Mouse (Mus musculus): Measurements from ENCODE around the gene Cox4i2. TPM values are rescaled to one million over a fixed set of nuclear protein-coding genes. Genes with fewer than 3 reads are reported as not detected.

The Cox4i2 gene
- polyA plus RNA-seq, 1 experiment from 2014 or later: 51.4 TPM

DNA sequence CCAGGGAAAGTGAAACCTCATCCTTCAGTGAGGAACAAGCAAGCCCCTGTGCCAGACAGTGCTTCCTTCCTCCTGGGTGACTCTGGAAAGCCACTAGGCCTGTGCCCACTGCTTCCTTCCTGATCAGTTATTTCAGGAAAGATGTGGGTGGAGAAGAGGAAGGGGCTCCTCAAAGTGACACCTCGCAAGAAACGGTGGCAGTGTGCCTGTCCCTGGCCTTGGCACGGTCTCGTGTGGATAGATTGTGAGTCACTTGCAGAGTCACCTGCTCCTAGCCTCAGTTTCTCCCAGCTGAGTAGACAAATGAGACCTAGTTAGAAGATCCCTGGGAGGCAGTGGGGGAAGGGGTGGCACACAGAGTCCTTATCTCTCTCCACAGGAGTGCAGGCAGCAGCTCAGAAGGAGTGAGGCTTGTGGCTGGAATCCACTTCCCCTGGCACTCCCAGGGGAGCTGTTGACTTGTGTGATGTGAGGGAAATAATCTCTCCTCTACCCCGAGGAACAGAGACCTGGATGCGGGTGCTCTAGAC lies 35.0 kb downstream of the Cox4i2 start:
- no peak overlapping the region for H3K9ac ChIP-seq
- 44% methylated on average over 6 of the region's 6 CpGs for WGBS
- H3K27ac ChIP-seq (ENCODE audit: low read depth): peak overlapping the region; percentile 79
- H3K4me1 ChIP-seq (ENCODE audit: insufficient read depth): peaks cover 24% of the 10 kb centered on the region
- peak overlapping the region; percentile 38 for H3K4me2 ChIP-seq
- ATAC-seq (ENCODE audit: insufficient read depth) (peak; percentile 61), DNase-seq (peak; percentile 30)
- no peaks in the 10 kb centered on the region for H3K36me3 ChIP-seq (ENCODE audit: insufficient read depth)
- no peak for TF ChIP-seq CTCF (IDR thresholded peaks at IDR 0.05; ENCODE audit: low read depth)
- no peaks in the 10 kb centered on the region for H3K9me3 ChIP-seq (ENCODE audit: low read depth, low read length)
- no peak overlapping the region for H3K4me3 ChIP-seq (ENCODE audit: low read depth, low read length)
- no peaks in the 10 kb centered on the region for H3K27me3 ChIP-seq (ENCODE audit: insufficient read depth, low read length)

DNA sequence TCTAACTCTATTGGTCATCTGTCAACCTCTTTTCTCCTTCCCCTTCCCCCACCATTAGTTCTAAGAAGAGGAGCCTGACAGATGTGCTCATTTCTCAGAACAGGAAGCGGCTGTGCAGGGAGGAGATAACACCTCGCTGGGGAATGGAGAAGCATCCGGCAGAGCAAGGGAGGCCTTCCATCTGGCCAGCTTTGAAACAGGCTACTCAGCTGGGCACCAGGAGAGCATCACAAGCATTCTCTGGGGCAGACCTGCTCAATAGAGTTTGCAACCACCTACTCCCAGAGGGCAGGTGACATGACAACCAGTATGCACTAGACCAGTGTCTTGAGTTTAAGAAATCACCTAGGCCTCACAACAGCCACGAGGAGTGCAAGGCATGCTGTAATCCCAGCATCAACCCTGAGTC lies 35.6 kb downstream of the Cox4i2 start:
- H3K36me3 ChIP-seq (ENCODE audit: insufficient read depth): no peaks in the 10 kb centered on the region
- H3K27ac ChIP-seq (ENCODE audit: low read depth): peak overlapping the region; percentile 79
- DNase-seq (peak; percentile 71), ATAC-seq (ENCODE audit: insufficient read depth) (peak; percentile 65)
- H3K27me3 ChIP-seq (ENCODE audit: insufficient read depth, low read length): no peaks in the 10 kb centered on the region
- H3K4me2 ChIP-seq: peak overlapping the region; percentile 38
- TF ChIP-seq CTCF (IDR thresholded peaks at IDR 0.05; ENCODE audit: low read depth): no peak
- H3K4me1 ChIP-seq (ENCODE audit: insufficient read depth): peaks cover 24% of the 10 kb centered on the region
- no peaks in the 10 kb centered on the region for H3K9me3 ChIP-seq (ENCODE audit: low read depth, low read length)
- H3K4me3 ChIP-seq (ENCODE audit: low read depth, low read length): no peak overlapping the region
- no peak overlapping the region for H3K9ac ChIP-seq
- 17% methylated on average over 4 of the region's 4 CpGs for WGBS

DNA sequence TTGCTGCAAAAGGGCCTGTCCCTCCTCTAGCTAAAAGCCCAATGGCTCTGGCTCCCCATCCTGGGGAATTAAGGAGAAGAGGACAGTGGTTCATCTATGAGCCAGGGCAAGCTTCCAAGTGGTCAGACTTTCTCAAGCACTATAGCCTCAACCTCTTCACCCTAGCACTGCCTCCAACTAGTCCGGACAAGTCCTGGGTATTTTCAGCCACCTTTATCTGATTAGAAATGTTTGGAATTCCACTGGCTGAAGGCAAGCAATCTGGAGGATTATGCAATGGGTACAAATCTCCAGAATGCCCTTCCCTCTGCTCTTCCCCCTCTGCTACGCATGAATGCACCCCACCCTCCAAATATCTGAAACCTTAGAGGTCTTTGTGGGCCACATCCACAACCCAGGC lies 38.5 kb downstream of the Cox4i2 start:
- peaks cover 13% of the 10 kb centered on the region for H3K4me1 ChIP-seq (ENCODE audit: insufficient read depth)
- no peaks in the 10 kb centered on the region for H3K27me3 ChIP-seq (ENCODE audit: insufficient read depth, low read length)
- H3K9ac ChIP-seq: no peak overlapping the region
- H3K9me3 ChIP-seq (ENCODE audit: low read depth, low read length): no peaks in the 10 kb centered on the region
- H3K27ac ChIP-seq (ENCODE audit: low read depth): no peak overlapping the region
- H3K4me2 ChIP-seq: no peak overlapping the region
- TF ChIP-seq CTCF (IDR thresholded peaks at IDR 0.05; ENCODE audit: low read depth): no peak
- H3K4me3 ChIP-seq (ENCODE audit: low read depth, low read length): no peak overlapping the region
- H3K36me3 ChIP-seq (ENCODE audit: insufficient read depth): no peaks in the 10 kb centered on the region
- WGBS: 27% methylated on average over 2 of the region's 2 CpGs
- ATAC-seq (ENCODE audit: insufficient read depth) (no peak; the same call in 1 of the 2 replicates), DNase-seq (peak; percentile 23)

DNA sequence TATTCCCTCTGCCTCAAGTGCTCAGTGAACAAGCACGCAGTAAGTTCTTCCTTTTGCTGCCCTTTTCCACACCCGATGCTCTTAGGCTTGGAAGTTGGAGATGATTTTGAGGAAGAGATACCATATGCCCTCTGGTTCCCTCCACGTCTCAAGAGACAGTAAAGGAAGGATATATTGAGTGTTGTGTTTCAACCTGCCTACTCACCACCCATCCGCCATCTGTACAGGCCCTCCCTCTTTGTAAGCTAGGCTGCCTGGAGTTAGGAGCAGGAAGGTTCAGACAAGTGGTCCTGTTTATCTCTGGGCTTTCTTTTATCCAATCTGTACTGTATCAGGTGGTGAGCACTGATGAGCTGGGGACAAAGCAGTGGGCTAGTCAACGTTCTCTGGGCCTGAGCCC lies 39.4 kb downstream of the Cox4i2 start:
- 78% methylated on average over 5 of the region's 5 CpGs for whole genome bisulfite sequencing
- ATAC-seq (ENCODE audit: insufficient read depth): no peak
- Histone ChIP-seq H3K4me3 (ENCODE audit: low read depth, low read length) (no peak overlapping the region), H3K4me1 (ENCODE audit: insufficient read depth) (peaks cover 13% of the 10 kb centered on the region), H3K27ac (ENCODE audit: low read depth) (no peak overlapping the region), H3K4me2 (no peak overlapping the region), H3K9ac (no peak overlapping the region), H3K27me3 (ENCODE audit: insufficient read depth, low read length) (no peaks in the 10 kb centered on the region), H3K36me3 (ENCODE audit: insufficient read depth) (no peaks in the 10 kb centered on the region), H3K9me3 (ENCODE audit: low read depth, low read length) (no peaks in the 10 kb centered on the region)
- no peak for TF ChIP-seq CTCF (IDR thresholded peaks at IDR 0.05; ENCODE audit: low read depth)
- no peak for DNase-seq

DNA sequence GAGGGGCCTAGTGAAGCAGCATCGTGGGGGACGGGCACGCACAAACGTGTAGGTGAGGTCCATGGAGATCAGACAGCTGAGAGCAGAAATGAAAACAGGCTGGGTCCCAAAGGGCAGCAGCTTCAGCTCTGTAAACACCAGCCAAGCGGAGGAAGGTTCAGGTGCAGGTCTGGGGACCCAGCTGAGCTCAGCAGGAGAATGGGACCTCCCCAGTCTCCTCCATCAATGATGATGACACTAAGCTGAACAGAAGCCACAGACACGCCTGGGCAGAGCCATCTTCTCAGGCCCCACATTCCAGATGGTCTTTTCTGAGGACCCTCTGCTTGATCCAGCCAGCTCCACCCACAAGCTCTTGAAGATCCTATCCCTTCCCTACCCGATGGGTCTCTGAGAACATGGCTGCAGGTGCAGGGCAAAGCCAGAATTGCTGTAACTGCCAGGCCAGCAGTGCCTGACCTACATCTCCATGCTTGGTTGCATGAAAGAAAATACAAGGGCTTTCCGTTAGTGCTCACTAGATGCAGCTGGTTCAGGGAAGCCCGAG lies 40.4 kb downstream of the Cox4i2 start:
- Histone ChIP-seq H3K36me3 (ENCODE audit: insufficient read depth) (no peaks in the 10 kb centered on the region), H3K4me3 (ENCODE audit: low read depth, low read length) (no peak overlapping the region), H3K4me2 (no peak overlapping the region), H3K4me1 (ENCODE audit: insufficient read depth) (peaks cover 11% of the 10 kb centered on the region), H3K27ac (ENCODE audit: low read depth) (no peak overlapping the region), H3K27me3 (ENCODE audit: insufficient read depth, low read length) (no peaks in the 10 kb centered on the region), H3K9me3 (ENCODE audit: low read depth, low read length) (no peaks in the 10 kb centered on the region), H3K9ac (no peak overlapping the region)
- ATAC-seq (ENCODE audit: insufficient read depth) (no peak), DNase-seq (no peak)
- no peak for TF ChIP-seq CTCF (IDR thresholded peaks at IDR 0.05; ENCODE audit: low read depth)
- 71% methylated on average over 9 of the region's 9 CpGs for WGBS

DNA sequence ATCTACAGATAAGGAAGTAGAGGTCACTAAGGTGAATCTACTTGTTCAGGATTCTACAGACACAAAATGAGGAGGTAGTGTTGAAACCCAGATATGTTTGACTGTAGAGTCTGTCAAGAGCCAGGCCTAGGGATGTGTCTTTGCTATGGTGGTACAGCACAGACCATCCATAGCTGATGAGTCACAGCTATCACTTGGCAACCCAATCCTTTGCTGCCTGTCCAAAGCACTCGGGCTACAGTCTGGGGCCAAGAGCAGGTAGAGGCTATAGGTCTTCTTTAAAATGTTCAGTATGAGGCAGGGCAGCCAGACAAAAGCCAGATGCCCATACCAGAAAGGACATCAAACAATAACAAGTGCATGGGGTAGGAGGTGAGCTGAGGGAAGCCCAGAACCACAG lies 43.6 kb downstream of the Cox4i2 start:
- DNase-seq (no peak), ATAC-seq (ENCODE audit: insufficient read depth) (no peak)
- Histone ChIP-seq H3K9ac (no peak overlapping the region), H3K27ac (ENCODE audit: low read depth) (no peak overlapping the region), H3K4me3 (ENCODE audit: low read depth, low read length) (no peak overlapping the region), H3K36me3 (ENCODE audit: insufficient read depth) (no peaks in the 10 kb centered on the region), H3K27me3 (ENCODE audit: insufficient read depth, low read length) (no peaks in the 10 kb centered on the region), H3K9me3 (ENCODE audit: low read depth, low read length) (no peaks in the 10 kb centered on the region), H3K4me1 (ENCODE audit: insufficient read depth) (0 out of 2 replicates have a peak, but pooled peaks cover under 1% of the 10 kb centered on the region), H3K4me2 (no peak overlapping the region)
- TF ChIP-seq CTCF (IDR thresholded peaks at IDR 0.05; ENCODE audit: low read depth): no peak
- 96% methylated on average over 1 of the region's 1 CpGs for WGBS

DNA sequence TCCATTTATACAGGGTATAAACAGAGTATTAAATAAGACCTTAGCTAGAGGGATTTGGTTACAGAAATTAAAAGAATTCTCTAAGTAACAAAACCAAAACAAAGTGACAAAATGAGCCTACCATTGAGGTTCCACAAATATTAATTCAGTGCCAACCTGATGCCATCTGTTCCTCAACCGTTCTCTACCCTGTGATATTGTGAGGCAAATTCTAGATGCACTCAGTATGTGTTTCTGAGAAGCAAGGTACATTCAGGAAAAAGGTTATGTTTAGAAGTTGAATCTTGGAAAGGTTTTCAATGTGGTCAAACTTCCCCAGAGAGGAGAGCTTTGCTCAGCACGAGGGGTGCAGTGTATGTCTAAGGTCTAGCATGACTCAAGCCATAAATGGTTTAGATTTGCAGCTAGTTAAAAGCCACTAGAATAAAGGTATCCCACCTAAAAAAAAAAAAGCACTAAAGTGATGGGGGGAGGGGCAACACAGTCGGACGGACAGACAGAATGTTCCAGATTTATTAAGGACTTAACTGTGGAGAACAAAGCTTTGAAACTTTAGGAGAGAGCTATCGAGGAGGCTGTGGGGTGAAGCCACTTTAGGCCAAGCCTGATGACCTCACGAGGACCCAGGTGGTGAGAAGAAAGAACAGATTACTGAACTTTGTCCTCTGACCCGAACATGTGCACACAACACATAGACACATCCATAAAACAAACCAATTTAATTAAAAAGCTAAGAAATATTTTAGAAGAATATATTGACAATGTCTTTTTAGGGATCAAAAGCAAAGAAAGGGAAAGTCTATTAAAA lies 46.2 kb downstream of the Cox4i2 start:
- peaks cover 7% of the 10 kb centered on the region for H3K4me1 ChIP-seq (ENCODE audit: insufficient read depth)
- H3K9me3 ChIP-seq (ENCODE audit: low read depth, low read length): no peaks in the 10 kb centered on the region
- TF ChIP-seq CTCF (IDR thresholded peaks at IDR 0.05; ENCODE audit: low read depth): no peak
- ATAC-seq (ENCODE audit: insufficient read depth) (no peak), DNase-seq (no peak)
- H3K36me3 ChIP-seq (ENCODE audit: insufficient read depth): peaks cover 7% of the 10 kb centered on the region; the same call in 1 of the 2 replicates
- H3K27ac ChIP-seq (ENCODE audit: low read depth): no peak overlapping the region
- H3K4me2 ChIP-seq: no peak overlapping the region
- 73% methylated on average over 7 of the region's 7 CpGs for WGBS
- H3K27me3 ChIP-seq (ENCODE audit: insufficient read depth, low read length): no peaks in the 10 kb centered on the region
- H3K9ac ChIP-seq: no peak overlapping the region
- no peak overlapping the region for H3K4me3 ChIP-seq (ENCODE audit: low read depth, low read length)

Measured in lung, embryonic 14.5 days (tissue).